ENCODE assay signal across 20 mouse cellular contexts in the genomic region with DNA sequence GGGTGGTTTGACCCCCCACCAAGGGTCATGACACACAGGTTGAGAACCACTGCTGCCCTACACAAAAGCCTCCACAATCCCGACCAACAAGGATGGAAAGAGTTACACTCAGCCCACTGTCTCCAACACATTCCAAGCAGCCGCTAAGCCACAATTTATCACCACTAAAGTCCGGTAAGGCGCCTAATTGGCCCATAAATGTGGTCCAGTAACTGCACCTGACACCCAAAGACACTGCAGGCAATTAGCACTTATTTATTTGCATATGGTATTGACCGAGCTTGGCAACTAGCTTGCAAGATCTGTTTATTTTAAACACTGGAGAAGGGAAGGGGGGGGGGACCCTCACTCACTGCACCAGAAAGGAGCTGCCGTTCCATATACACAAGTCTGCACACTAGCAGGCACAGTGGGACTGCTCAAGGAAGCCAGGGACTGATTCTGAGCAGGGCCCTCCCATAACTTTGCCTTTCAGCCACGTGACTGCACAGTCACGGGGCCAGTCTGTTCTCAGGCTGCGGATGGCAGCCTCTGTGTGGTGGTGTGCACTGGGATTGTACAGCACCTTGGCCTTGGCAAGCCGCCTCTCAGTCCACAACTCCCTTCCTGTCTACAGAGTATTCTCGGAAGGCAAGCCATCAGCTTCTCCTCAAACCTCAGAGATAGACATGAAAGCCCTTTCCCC. TPM values are rescaled to one million over a fixed set of nuclear protein-coding genes. Genes with fewer than 3 reads are reported as not detected.
DNase-seq lines count a peak whose midpoint lies in the region; ATAC-seq lines count a peak whose summit lies in the region.
"Had no signal": no experiment of that assay in that cellular context is flagged by ENCODE, and none has a peak within 500 bp of the region (broad histone marks: within the 10 kb centered on the region; RNA-seq: fewer than 3 reads in every experiment).

No protein-coding gene starts in this region.

- peak; percentile 20; the same call in 1 of the 2 replicates for ATAC-seq in forebrain, embryonic 14.5 days
- ATAC-seq in forebrain, embryonic 11.5 days (replicated peaks; ENCODE audit: low FRiP score): no peak
- ATAC-seq in kidney, embryonic 16.5 days (ENCODE audit: low FRiP score, low TSS enrichment): no peak
- peak; percentile 43; the same call in 1 of the 2 replicates for ATAC-seq in forebrain, embryonic 15.5 days (replicated peaks)
- ATAC-seq in limb, embryonic 11.5 days (ENCODE audit: insufficient number of reproducible peaks, low FRiP score, low TSS enrichment, low read depth): peak; percentile 78
- ATAC-seq: inflammation-experienced regulatory T-cells, adult 6 months had no signal

- H3K27ac ChIP-seq in forebrain, embryonic 14.5 days (ENCODE audit: low read depth, low read length): no peak overlapping the region
- H3K27ac ChIP-seq in forebrain, embryonic 11.5 days (ENCODE audit: low read depth, low read length): no peak overlapping the region
- H3K27ac ChIP-seq in kidney, embryonic 16.5 days (ENCODE audit: low read length): no peak overlapping the region
- H3K27ac ChIP-seq in forebrain, embryonic 15.5 days (replicated peaks): no peak overlapping the region
- H3K27ac ChIP-seq in limb, embryonic 11.5 days (replicated peaks; ENCODE audit: low read depth, low read length): no peak overlapping the region; the same call in 1 of the 2 replicates
- H3K27ac ChIP-seq: embryonic facial prominence, embryonic 12.5 days; heart, embryonic 15.5 days; liver, embryonic 14.5 days had no signal

- no peak overlapping the region for H3K4me2 ChIP-seq in forebrain, embryonic 14.5 days (ENCODE audit: low read length)
- no peak overlapping the region for H3K4me2 ChIP-seq in forebrain, embryonic 11.5 days (ENCODE audit: low read depth, low read length, severe bottlenecking)
- H3K4me2 ChIP-seq in kidney, embryonic 16.5 days (replicated peaks; ENCODE audit: low read depth, low read length): no peak overlapping the region
- H3K4me2 ChIP-seq in forebrain, embryonic 15.5 days (replicated peaks): no peak overlapping the region
- H3K4me2 ChIP-seq in limb, embryonic 11.5 days (ENCODE audit: low read depth, severe bottlenecking): no peak overlapping the region
- H3K4me2 ChIP-seq: embryonic facial prominence, embryonic 12.5 days; heart, embryonic 15.5 days had no signal

- H3K27me3 ChIP-seq in forebrain, embryonic 14.5 days (replicated peaks; ENCODE audit: control insufficient read depth, insufficient read depth, low read length): no peaks in the 10 kb centered on the region
- H3K27me3 ChIP-seq in forebrain, embryonic 11.5 days (ENCODE audit: control insufficient read depth, insufficient read depth, low read length): no peaks in the 10 kb centered on the region
- no peaks in the 10 kb centered on the region for H3K27me3 ChIP-seq in kidney, embryonic 16.5 days (ENCODE audit: insufficient read depth, low read length)
- no peaks in the 10 kb centered on the region for H3K27me3 ChIP-seq in forebrain, embryonic 15.5 days
- no peaks in the 10 kb centered on the region for H3K27me3 ChIP-seq in limb, embryonic 11.5 days (ENCODE audit: control insufficient read depth, insufficient read depth, low read length)
- H3K27me3 ChIP-seq: embryonic facial prominence, embryonic 12.5 days; heart, embryonic 15.5 days had no signal

- H3K9me3 ChIP-seq in forebrain, embryonic 14.5 days (replicated peaks; ENCODE audit: control insufficient read depth, low read length): no peaks in the 10 kb centered on the region
- no peaks in the 10 kb centered on the region for H3K9me3 ChIP-seq in forebrain, embryonic 11.5 days (ENCODE audit: control insufficient read depth, low read length)
- H3K9me3 ChIP-seq in kidney, embryonic 16.5 days (ENCODE audit: low read length): no peaks in the 10 kb centered on the region
- no peaks in the 10 kb centered on the region for H3K9me3 ChIP-seq in forebrain, embryonic 15.5 days
- no peaks in the 10 kb centered on the region for H3K9me3 ChIP-seq in limb, embryonic 11.5 days (ENCODE audit: control insufficient read depth, low read length)
- H3K9me3 ChIP-seq: embryonic facial prominence, embryonic 12.5 days; heart, embryonic 15.5 days had no signal

- no peaks in the 10 kb centered on the region; the same call in 1 of the 2 replicates for H3K4me1 ChIP-seq in forebrain, embryonic 14.5 days (ENCODE audit: control insufficient read depth, insufficient read depth, low read length)
- H3K4me1 ChIP-seq in forebrain, embryonic 11.5 days (replicated peaks; ENCODE audit: control insufficient read depth, insufficient read depth, low read length): no peaks in the 10 kb centered on the region
- no peaks in the 10 kb centered on the region for H3K4me1 ChIP-seq in kidney, embryonic 16.5 days (ENCODE audit: insufficient read depth, low read length)
- H3K4me1 ChIP-seq in forebrain, embryonic 15.5 days: no peaks in the 10 kb centered on the region
- peaks cover 6% of the 10 kb centered on the region for H3K4me1 ChIP-seq in limb, embryonic 11.5 days (ENCODE audit: control insufficient read depth, insufficient read depth, low read length)
- H3K4me1 ChIP-seq: embryonic facial prominence, embryonic 12.5 days; heart, embryonic 15.5 days had no signal

- no peak overlapping the region for H3K9ac ChIP-seq in forebrain, embryonic 14.5 days (ENCODE audit: low read length)
- H3K9ac ChIP-seq in forebrain, embryonic 11.5 days (ENCODE audit: low read length): no peak overlapping the region
- no peak overlapping the region for H3K9ac ChIP-seq in kidney, embryonic 16.5 days (replicated peaks; ENCODE audit: low read length)
- H3K9ac ChIP-seq in forebrain, embryonic 15.5 days (replicated peaks): no peak overlapping the region
- no peak overlapping the region for H3K9ac ChIP-seq in limb, embryonic 11.5 days (ENCODE audit: low read length)
- H3K9ac ChIP-seq: embryonic facial prominence, embryonic 12.5 days; heart, embryonic 15.5 days; liver, embryonic 14.5 days had no signal

- 63% methylated on average over 11 of the region's 11 CpGs for WGBS in forebrain, embryonic 14.5 days
- 82% methylated on average over 11 of the region's 11 CpGs for WGBS in forebrain, embryonic 11.5 days
- 37% methylated on average over 11 of the region's 11 CpGs for WGBS in kidney, embryonic 16.5 days
- 61% methylated on average over 11 of the region's 11 CpGs for WGBS in forebrain, embryonic 15.5 days
- 29% methylated on average over 11 of the region's 11 CpGs for WGBS in limb, embryonic 11.5 days

- H3K4me3 ChIP-seq in forebrain, embryonic 14.5 days (ENCODE audit: low read depth, low read length): no peak overlapping the region
- H3K4me3 ChIP-seq in forebrain, embryonic 11.5 days (ENCODE audit: low read depth, low read length): no peak overlapping the region
- H3K4me3 ChIP-seq in kidney, embryonic 16.5 days (ENCODE audit: low read length): no peak overlapping the region
- H3K4me3 ChIP-seq in forebrain, embryonic 15.5 days: no peak overlapping the region
- no peak overlapping the region for H3K4me3 ChIP-seq in limb, embryonic 11.5 days (ENCODE audit: low read depth, low read length)
- H3K4me3 ChIP-seq: embryonic facial prominence, embryonic 12.5 days; heart, embryonic 15.5 days had no signal

- peak; percentile 48 for DNase-seq in forebrain, embryonic 14.5 days (ENCODE audit: low spot score)
- no peak for DNase-seq in forebrain, embryonic 11.5 days (ENCODE audit: low spot score)
- peak; percentile 18 for DNase-seq in kidney, postnatal 14 days
- DNase-seq in limb, embryonic 11.5 days (ENCODE audit: low spot score): peak; percentile 69
- no peak for DNase-seq in adrenal gland, postnatal 10 days
- no peak for DNase-seq in frontal cortex, postnatal 14 days (ENCODE audit: low spot score in 2 of 2)
- DNase-seq: adrenal gland, postnatal 14 days; cerebellum, adult 18-20 months; layer of hippocampus, adult 9-11 months; midbrain, embryonic 14.5 days; right cerebral cortex, postnatal 14 days; thymus, postnatal 14 days had no signal

- 0 out of 2 replicates have a peak, but pooled peaks cover 3% of the 10 kb centered on the region for H3K36me3 ChIP-seq in forebrain, embryonic 14.5 days (ENCODE audit: control insufficient read depth, insufficient read depth, low read length)
- H3K36me3 ChIP-seq in forebrain, embryonic 11.5 days (ENCODE audit: control insufficient read depth, insufficient read depth, low read length): no peaks in the 10 kb centered on the region
- no peaks in the 10 kb centered on the region for H3K36me3 ChIP-seq in kidney, embryonic 16.5 days (ENCODE audit: insufficient read depth, low read length)
- no peaks in the 10 kb centered on the region for H3K36me3 ChIP-seq in forebrain, embryonic 15.5 days
- H3K36me3 ChIP-seq in limb, embryonic 11.5 days (ENCODE audit: control insufficient read depth, insufficient read depth, low read length): no peaks in the 10 kb centered on the region
- H3K36me3 ChIP-seq: heart, embryonic 15.5 days had no signal

RNA-seq across cellular contexts. Expression of a gene that starts 31.1 kb away (rescaled TPM):
- polyA plus RNA-seq in forebrain, embryonic 14.5 days (2014; fragmentation: Nextera tagmentation; extraction: Ambion mirVana): 20.3 and 20.7 TPM in 2 replicates
- polyA plus RNA-seq in forebrain, embryonic 11.5 days (2014; fragmentation: Nextera tagmentation; extraction: Ambion mirVana): 5.0 and 6.7 TPM in 2 replicates
- 0.22 and 0.23 TPM in 2 replicates for polyA plus RNA-seq in kidney, embryonic 16.5 days (2015; fragmentation: Nextera tagmentation; extraction: Ambion mirVana)
- polyA plus RNA-seq in forebrain, embryonic 15.5 days (2015; fragmentation: Nextera tagmentation; extraction: Ambion mirVana): 9.3 and 15.0 TPM in 2 replicates
- 1.3 and 1.6 TPM in 2 replicates for polyA plus RNA-seq in limb, embryonic 11.5 days (2014; fragmentation: Nextera tagmentation; extraction: Ambion mirVana)
- not detected for total RNA-seq in adrenal gland, postnatal 10 days (2021)
- total RNA-seq: adrenal gland, postnatal 14 days had no signal
- polyA plus RNA-seq: heart, embryonic 15.5 days; inflammation-experienced regulatory T-cells, adult 6 months; lung, embryonic 16.5 days; stomach, embryonic 16.5 days had no signal

Comparison
In these comparisons a context has a peak if more than half of its experiments do, and no peak if none do; other contexts are left out.
1. ATAC-seq: peak in forebrain, embryonic 14.5 days (single experiment), forebrain, embryonic 15.5 days (single experiment) and limb, embryonic 11.5 days (single experiment); none in forebrain, embryonic 11.5 days (single experiment) and kidney, embryonic 16.5 days (single experiment).
2. DNase-seq: peak in forebrain, embryonic 14.5 days (single experiment), kidney, postnatal 14 days (single experiment) and limb, embryonic 11.5 days (single experiment); none in forebrain, embryonic 11.5 days (single experiment), adrenal gland, postnatal 10 days (single experiment) and frontal cortex, postnatal 14 days (0 of 2).